Mouse (Mus musculus) thymus, adult 2 months (tissue): ENCODE measurements around the gene Heg1. TPM values are rescaled to one million over a fixed set of nuclear protein-coding genes. Genes with fewer than 3 reads are reported as not detected.

Experiments used
- DNase-seq: peaks from one replicate; pipeline ENCODE4 v3.0.0; 2021
- H3K27ac ChIP-seq: fragments of 200-500 bp; 2 replicates; pipeline ENCODE4 v1.5.1; 2012; ENCODE audit warnings: low read length, control low read depth; ENCODE audit not compliant: control insufficient read depth, insufficient read depth
- H3K27me3 ChIP-seq: fragments of 200-500 bp; 2 replicates; pipeline ENCODE4 v1.6.1; 2012; ENCODE audit warnings: mild to moderate bottlenecking, low read length, moderate library complexity, mixed read lengths; ENCODE audit not compliant: control insufficient read depth, insufficient read depth
- H3K36me3 ChIP-seq: fragments of 200-500 bp; 2 replicates; pipeline ENCODE4 v1.6.1; 2012; ENCODE audit warnings: mild to moderate bottlenecking, low read length, moderate library complexity; ENCODE audit not compliant: control insufficient read depth, insufficient read depth
- H3K4me1 ChIP-seq: fragments of 200-500 bp; replicated peaks from 2 replicates; pipeline ENCODE4 v1.6.1; 2012; ENCODE audit warnings: low read length; ENCODE audit not compliant: control insufficient read depth, insufficient read depth
- H3K4me3 ChIP-seq: fragments of 200-500 bp; 2 replicates; pipeline ENCODE4 v1.5.1; 2012; ENCODE audit warnings: mild to moderate bottlenecking, low read length, control low read depth, moderate library complexity; ENCODE audit not compliant: control insufficient read depth, insufficient read depth
- CTCF ChIP-seq: fragments of 200-500 bp; IDR thresholded peaks from 2 replicates; pipeline ENCODE4 v1.5.1; 2012; ENCODE audit warnings: mild to moderate bottlenecking, control low read depth, low read length, moderate library complexity, borderline replicate concordance; ENCODE audit not compliant: control insufficient read depth, poor library complexity, insufficient read depth; ENCODE audit errors: extremely low read depth
- POLR2A ChIP-seq: fragments of 200-500 bp; IDR thresholded peaks from 2 replicates; pipeline ENCODE4 v1.6.1; 2012; ENCODE audit warnings: mild to moderate bottlenecking, low read length, control low read depth, moderate library complexity; ENCODE audit not compliant: control insufficient read depth, poor library complexity, insufficient read depth; ENCODE audit errors: extremely low read depth
- WGBS: fragments of 180-500 bp; shearing (Covaris S2); methylation state at CpG from one replicate; pipeline ENCODE4 v1.1.7; 2018; 5-methylcytosine and 5-hydroxymethylcytosine counted together
- polyA plus RNA-seq: library from polyadenylated mRNA; depleted of rRNA; stranded (reverse); fragments of >200 nt; gene quantifications from 2 replicates; pipeline ENCODE4 v1.2.3, GENCODE M21; 2012

The Heg1 gene
- polyA plus RNA-seq, 1 experiment = 39.1 TPM

GRCm38 (mm10) chr16:33746074-33746676 is 62.0 kb downstream of the Heg1 start:
- 96% methylated on average over 10 of the region's 10 CpGs for WGBS
- H3K36me3 ChIP-seq = peaks cover 9% of the 10 kb centered on the region

GRCm38 (mm10) chr16:33747346-33747954 is 63.3 kb downstream of the Heg1 start:
- no peak overlapping the region for H3K4me3 ChIP-seq
- H3K36me3 ChIP-seq = peaks cover 9% of the 10 kb centered on the region
- 24% methylated on average over 7 of the region's 7 CpGs for WGBS
- TF ChIP-seq POLR2A (no peak), CTCF (no peak)
- no peaks in the 10 kb centered on the region for H3K27me3 ChIP-seq
- no peak for DNase-seq
- peaks cover 11% of the 10 kb centered on the region for H3K4me1 ChIP-seq
- H3K27ac ChIP-seq = no peak overlapping the region

More at GRCm38 (mm10) chr16:33746074-33746676, 62.0 kb downstream of the Heg1 start:
- TF ChIP-seq CTCF (no peak), POLR2A (no peak)
- DNase-seq = no peak
- Histone ChIP-seq H3K27me3 (no peaks in the 10 kb centered on the region), H3K4me3 (no peak overlapping the region), H3K4me1 (peaks cover 3% of the 10 kb centered on the region), H3K27ac (no peak overlapping the region)

DNA sequence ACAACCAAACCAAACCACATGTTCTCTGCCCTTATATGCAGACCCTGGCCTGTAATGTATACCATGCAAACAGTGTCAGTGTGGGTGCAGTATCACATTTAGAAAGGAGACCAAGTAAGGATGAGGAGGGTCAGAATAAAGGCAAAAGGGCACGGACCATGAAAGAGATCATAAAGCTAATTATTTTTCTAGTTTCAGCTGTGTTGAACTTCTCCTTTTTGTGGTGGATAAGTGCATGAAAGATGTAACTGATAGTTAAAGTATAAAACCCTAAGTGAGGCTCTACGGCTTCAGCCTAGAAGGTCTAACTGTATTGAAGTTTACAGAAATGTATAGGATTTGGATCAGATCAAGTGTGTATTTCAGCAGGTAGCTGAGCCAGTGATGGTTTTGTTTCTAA is 63.8 kb downstream of the Heg1 start:
- no peak overlapping the region for H3K27ac ChIP-seq
- no peak for DNase-seq

DNA sequence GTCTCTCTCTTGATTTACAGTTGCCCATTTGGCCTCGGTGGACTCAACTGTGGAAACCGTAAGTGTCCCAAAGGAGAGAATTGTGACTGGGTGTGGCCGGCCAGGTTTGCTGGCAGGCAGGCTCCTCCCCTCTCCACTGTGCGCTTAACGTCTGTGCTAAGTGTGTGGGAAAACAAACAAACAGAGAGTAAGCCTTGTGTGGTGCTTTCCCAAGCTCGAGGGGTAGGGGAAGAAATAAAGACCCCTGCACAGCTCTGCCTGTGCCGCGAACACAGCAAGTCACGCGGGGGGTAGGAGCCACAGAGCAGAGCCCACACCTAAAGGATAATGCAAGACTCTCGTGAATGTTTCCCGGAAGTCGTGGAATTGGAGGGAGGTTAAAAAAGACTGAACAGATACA is 67.0 kb downstream of the Heg1 start:
- peak overlapping the region; percentile 46 for H3K4me3 ChIP-seq
- DNase-seq = peak; percentile 26
- H3K27me3 ChIP-seq = no peaks in the 10 kb centered on the region
- WGBS = 3% methylated on average over 13 of the region's 13 CpGs
- no peaks in the 10 kb centered on the region for H3K36me3 ChIP-seq
- peaks cover 20% of the 10 kb centered on the region for H3K4me1 ChIP-seq
- H3K27ac ChIP-seq = peak overlapping the region; percentile 91
- TF ChIP-seq CTCF (no peak), POLR2A (no peak)

More for the DNA sequence above, 63.8 kb downstream of the Heg1 start:
- no peak overlapping the region for H3K4me3 ChIP-seq
- no peaks in the 10 kb centered on the region for H3K27me3 ChIP-seq
- H3K36me3 ChIP-seq = peaks cover 3% of the 10 kb centered on the region
- TF ChIP-seq POLR2A (no peak), CTCF (no peak)
- 78% methylated on average over 2 of the region's 2 CpGs for WGBS
- H3K4me1 ChIP-seq = peaks cover 11% of the 10 kb centered on the region

GRCm38 (mm10) chr16:33751590-33751989 is 67.4 kb downstream of the Heg1 start:
- Histone ChIP-seq H3K27ac (peak overlapping the region; percentile 91), H3K4me3 (peak overlapping the region; percentile 46), H3K27me3 (no peaks in the 10 kb centered on the region), H3K36me3 (no peaks in the 10 kb centered on the region), H3K4me1 (peaks cover 24% of the 10 kb centered on the region)
- TF ChIP-seq CTCF (no peak), POLR2A (no peak)
- 4% methylated on average over 12 of the region's 12 CpGs for WGBS
- DNase-seq = peak; percentile 69

GRCm38 (mm10) chr16:33752904-33753578 is 68.9 kb downstream of the Heg1 start:
- 95% methylated on average over 8 of the region's 8 CpGs for WGBS
- TF ChIP-seq CTCF (no peak), POLR2A (no peak)
- Histone ChIP-seq H3K36me3 (no peaks in the 10 kb centered on the region), H3K27ac (no peak overlapping the region; the same call in 1 of the 2 replicates), H3K4me1 (peaks cover 24% of the 10 kb centered on the region), H3K4me3 (no peak overlapping the region), H3K27me3 (no peaks in the 10 kb centered on the region)
- DNase-seq = no peak
